Mouse (Mus musculus) stomach, embryonic 16.5 days (tissue): ENCODE measurements at regions not wholly inside any gene's neighbourhood (a gene's known extent, or its start where the extent isn't known, plus 50 kb on each side); places are given as distances from the start of the nearest gene placed in this dataset.

ENCODE experiments used
- ATAC-seq: fragments of 200-750 bp; cut with Nextera tagmentation; 2 replicates; pipeline ENCODE4 v1.8.0; 2017; ENCODE audit warnings: moderate number of reproducible peaks, moderate TSS enrichment; ENCODE audit not compliant: insufficient read depth, low FRiP score
- H3K27ac ChIP-seq: fragments of 300-500 bp; sonication (generic); 2 replicates; pipeline ENCODE4 v1.5.1; 2014; ENCODE audit warnings: low read length
- H3K27me3 ChIP-seq: fragments of 300-500 bp; sonication (generic); 2 replicates; pipeline ENCODE4 v1.6.1; 2014; ENCODE audit warnings: low read length, control low read depth, mixed read lengths; ENCODE audit not compliant: control insufficient read depth, insufficient read depth
- H3K36me3 ChIP-seq: fragments of 300-500 bp; sonication (generic); 2 replicates; pipeline ENCODE4 v1.6.1; 2014; ENCODE audit warnings: low read length; ENCODE audit not compliant: control insufficient read depth, insufficient read depth
- H3K4me1 ChIP-seq: fragments of 300-500 bp; sonication (generic); 2 replicates; pipeline ENCODE4 v1.6.1; 2014; ENCODE audit warnings: low read length, control low read depth, mixed read lengths; ENCODE audit not compliant: control insufficient read depth, insufficient read depth
- H3K4me2 ChIP-seq: fragments of 300-500 bp; sonication (generic); 2 replicates; pipeline ENCODE4 v1.6.1; 2014; ENCODE audit warnings: low read depth, low read length, mixed read lengths
- H3K4me3 ChIP-seq: fragments of 300-500 bp; sonication (generic); replicated peaks from 2 replicates; pipeline ENCODE4 v1.5.1; 2014; ENCODE audit warnings: mild to moderate bottlenecking, low read length
- H3K9ac ChIP-seq: fragments of 300-500 bp; sonication (generic); 2 replicates; pipeline ENCODE4 v1.6.1; 2014; ENCODE audit warnings: low read length
- H3K9me3 ChIP-seq: fragments of 300-500 bp; sonication (generic); replicated peaks from 2 replicates; pipeline ENCODE4 v1.6.1; 2016; ENCODE audit warnings: low read length, control low read depth; ENCODE audit not compliant: control insufficient read depth
- WGBS: fragments of 180-500 bp; shearing (Covaris S2); extraction: QIAGEN DNeasy Blood & Tissue Kit; methylation state at CpG from one replicate; pipeline ENCODE4 v1.1.7; 2014; 5-methylcytosine and 5-hydroxymethylcytosine counted together

- ATAC-seq = no peak
- no peak overlapping the region for H3K27ac ChIP-seq
- H3K27me3 ChIP-seq = no peaks in the 10 kb centered on the region
- no peaks in the 10 kb centered on the region for H3K36me3 ChIP-seq
- H3K9ac ChIP-seq = no peak overlapping the region
- no peak overlapping the region for H3K4me3 ChIP-seq
- H3K4me2 ChIP-seq = no peak overlapping the region
- no peaks in the 10 kb centered on the region for H3K9me3 ChIP-seq
- no peaks in the 10 kb centered on the region for H3K4me1 ChIP-seq
- 48% methylated on average over 2 of the region's 2 CpGs for WGBS
These were observed 1568.2 kb downstream of the Efnb2 start for GRCm38 (mm10) chr8:7092831-7093230.

GRCm38 (mm10) chr8:7088123-7088522 lies 1572.9 kb downstream of the Efnb2 start:
- no peaks in the 10 kb centered on the region for H3K9me3 ChIP-seq
- ATAC-seq = no peak
- no peak overlapping the region for H3K4me2 ChIP-seq
- H3K4me3 ChIP-seq = no peak overlapping the region
- no peak overlapping the region for H3K9ac ChIP-seq
- H3K27ac ChIP-seq = no peak overlapping the region
- WGBS = 52% methylated on average over 2 of the region's 2 CpGs
- no peaks in the 10 kb centered on the region for H3K4me1 ChIP-seq
- no peaks in the 10 kb centered on the region for H3K27me3 ChIP-seq
- H3K36me3 ChIP-seq = no peaks in the 10 kb centered on the region

DNA sequence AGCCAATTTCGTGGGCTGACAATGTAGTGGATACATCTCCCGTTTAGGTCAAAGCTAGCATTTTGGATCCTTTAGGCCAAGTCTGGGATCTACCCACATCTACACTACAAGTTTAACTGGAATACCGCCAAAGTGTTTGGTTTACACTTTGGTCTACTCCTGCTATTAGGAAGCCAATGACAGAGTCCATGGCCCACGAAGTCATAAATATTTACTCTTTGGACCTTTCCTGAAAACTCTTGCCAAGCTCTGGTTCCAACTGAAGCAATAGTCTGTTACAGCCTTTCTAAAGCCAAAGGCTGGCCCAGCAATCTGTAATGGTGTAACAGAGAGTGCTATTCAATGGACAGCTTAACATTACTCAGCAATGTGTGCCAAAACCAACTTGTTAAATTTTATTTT lies 1600.8 kb downstream of the Efnb2 start:
- Histone ChIP-seq H3K27me3 (no peaks in the 10 kb centered on the region), H3K9ac (no peak overlapping the region), H3K36me3 (no peaks in the 10 kb centered on the region), H3K4me2 (no peak overlapping the region), H3K9me3 (no peaks in the 10 kb centered on the region), H3K4me1 (no peaks in the 10 kb centered on the region), H3K4me3 (no peak overlapping the region), H3K27ac (no peak overlapping the region; the same call in 1 of the 2 replicates)
- 41% methylated on average over 4 of the region's 4 CpGs for WGBS
- ATAC-seq = peak; percentile 82

DNA sequence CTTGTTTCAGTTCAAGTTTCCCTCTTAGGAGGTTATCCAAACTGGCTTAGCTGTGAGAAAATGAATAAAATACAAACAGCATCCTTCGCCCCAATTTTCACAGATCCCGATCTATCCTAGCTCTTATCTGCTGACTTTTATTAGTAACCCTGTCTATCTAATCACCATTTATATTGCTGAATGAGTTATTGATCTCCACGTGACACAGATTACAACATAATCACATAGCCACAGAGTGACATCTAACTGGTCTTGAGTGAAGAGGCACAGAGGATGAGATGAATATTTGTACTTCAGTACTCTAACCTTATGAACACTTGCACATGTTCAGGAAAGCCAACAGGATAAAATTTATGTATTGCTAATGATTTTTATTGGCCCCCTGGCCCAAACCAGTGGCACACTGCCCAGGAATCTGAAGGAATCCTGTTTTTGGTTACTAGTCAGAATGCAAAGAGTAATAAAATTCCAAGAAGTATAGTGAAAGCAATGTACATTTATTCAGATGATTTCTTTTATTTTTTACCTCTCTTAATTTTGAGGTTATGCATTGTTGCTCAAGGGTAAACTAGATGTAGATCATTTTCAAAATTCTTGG lies 1634.7 kb downstream of the Efnb2 start:
- Histone ChIP-seq H3K36me3 (no peaks in the 10 kb centered on the region), H3K9me3 (no peaks in the 10 kb centered on the region), H3K27ac (no peak overlapping the region), H3K4me1 (no peaks in the 10 kb centered on the region), H3K27me3 (no peaks in the 10 kb centered on the region), H3K4me2 (no peak overlapping the region), H3K4me3 (no peak overlapping the region), H3K9ac (no peak overlapping the region)
- ATAC-seq = no peak
- 68% methylated on average over 3 of the region's 3 CpGs for WGBS

DNA sequence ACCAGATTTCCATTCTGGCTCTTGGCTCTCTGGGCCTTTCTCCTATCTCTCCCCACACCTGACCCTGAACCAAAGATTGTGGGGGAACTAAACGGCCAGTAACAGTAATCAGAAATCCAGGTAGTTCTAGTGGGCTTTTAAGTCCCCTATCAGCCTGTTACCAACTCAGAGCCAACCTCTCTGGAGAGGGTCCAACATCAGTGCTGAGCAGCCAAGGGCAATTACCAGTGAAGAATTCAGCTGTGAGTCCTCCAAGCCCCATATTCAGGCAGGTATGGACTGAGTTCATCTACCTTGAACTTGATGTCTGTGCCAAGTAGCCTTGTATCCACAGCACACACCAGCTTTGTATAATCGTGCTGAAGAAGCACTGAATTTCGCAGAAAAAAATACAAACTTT lies 1636.7 kb downstream of the Efnb2 start:
- 77% methylated on average over 3 of the region's 3 CpGs for WGBS
- no peak overlapping the region for H3K27ac ChIP-seq
- ATAC-seq = no peak
- no peaks in the 10 kb centered on the region for H3K36me3 ChIP-seq
- no peak overlapping the region for H3K4me3 ChIP-seq
- no peaks in the 10 kb centered on the region for H3K27me3 ChIP-seq
- H3K9ac ChIP-seq = no peak overlapping the region
- H3K9me3 ChIP-seq = no peaks in the 10 kb centered on the region
- H3K4me2 ChIP-seq = no peak overlapping the region
- no peaks in the 10 kb centered on the region for H3K4me1 ChIP-seq

- no peak overlapping the region for H3K27ac ChIP-seq
- ATAC-seq = no peak
These were observed 1649.2 kb downstream of the Efnb2 start for GRCm38 (mm10) chr8:7011881-7012280.

DNA sequence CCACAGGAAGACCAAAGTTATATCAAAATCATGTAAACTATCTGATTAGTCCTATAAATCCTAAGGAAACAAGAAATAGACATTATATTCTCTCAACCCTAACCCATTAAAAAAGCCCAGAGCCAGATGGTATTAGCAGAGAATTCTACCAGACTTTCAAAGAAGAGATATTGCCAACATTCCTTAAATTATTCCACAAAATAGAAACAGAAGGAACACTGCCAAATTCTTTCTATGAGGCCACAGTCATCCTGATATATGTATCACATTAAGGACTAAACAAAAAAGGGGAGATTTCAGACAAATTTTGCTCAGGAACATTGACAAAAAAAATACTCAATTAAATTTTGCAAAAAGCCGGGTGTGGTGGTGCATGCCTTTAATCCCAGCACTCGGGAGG lies 1669.5 kb downstream of the Efnb2 start:
- 75% methylated on average over 2 of the region's 2 CpGs for WGBS

More at GRCm38 (mm10) chr8:7011881-7012280, 1649.2 kb downstream of the Efnb2 start:
- no peaks in the 10 kb centered on the region for H3K36me3 ChIP-seq
- 58% methylated on average over 5 of the region's 5 CpGs for WGBS
- no peaks in the 10 kb centered on the region for H3K27me3 ChIP-seq
- H3K4me2 ChIP-seq = no peak overlapping the region
- no peaks in the 10 kb centered on the region for H3K4me1 ChIP-seq
- no peaks in the 10 kb centered on the region for H3K9me3 ChIP-seq
- H3K9ac ChIP-seq = no peak overlapping the region
- H3K4me3 ChIP-seq = no peak overlapping the region

DNA sequence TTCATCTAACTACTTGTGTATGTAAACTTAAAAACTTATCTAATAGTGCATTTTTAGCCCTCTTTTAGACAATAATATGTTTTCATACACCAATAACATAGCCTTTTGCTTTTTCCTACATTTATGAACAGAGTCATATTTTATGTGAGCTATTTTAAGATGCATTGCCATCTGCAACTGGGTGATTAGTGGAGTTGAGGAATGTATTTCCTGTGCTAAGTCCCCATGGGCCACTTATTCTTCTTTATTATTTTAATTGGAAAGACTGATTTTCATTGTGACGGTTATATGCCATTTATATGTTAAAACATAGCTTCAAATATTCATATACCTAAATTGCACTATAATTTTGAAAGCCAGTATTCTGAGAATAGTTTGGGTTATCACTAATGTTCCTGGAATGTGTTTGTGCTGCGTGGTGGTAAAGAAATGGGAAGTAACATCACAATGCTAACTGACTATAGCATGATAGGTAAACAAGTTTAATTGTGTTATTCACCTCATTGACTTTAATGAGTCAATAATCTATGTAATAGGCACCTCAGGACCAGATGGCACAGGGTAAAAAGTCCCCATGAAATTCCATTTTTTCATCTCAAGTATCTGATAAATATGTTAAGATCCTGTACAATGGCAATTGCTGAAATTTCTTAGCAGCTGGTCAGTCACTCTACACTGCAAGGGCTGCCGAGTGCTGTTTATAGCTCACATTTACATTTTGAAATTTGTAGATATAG lies 1671.5 kb downstream of the Efnb2 start:
- no peaks in the 10 kb centered on the region for H3K36me3 ChIP-seq
- no peak overlapping the region for H3K4me3 ChIP-seq
- H3K9me3 ChIP-seq = no peaks in the 10 kb centered on the region
- H3K9ac ChIP-seq = no peak overlapping the region
- ATAC-seq = no peak
- H3K27ac ChIP-seq = no peak overlapping the region
- H3K27me3 ChIP-seq = no peaks in the 10 kb centered on the region
- H3K4me2 ChIP-seq = no peak overlapping the region
- 72% methylated on average over 3 of the region's 3 CpGs for WGBS
- H3K4me1 ChIP-seq = no peaks in the 10 kb centered on the region

More for the DNA sequence above, 1669.5 kb downstream of the Efnb2 start:
- no peak overlapping the region for H3K4me2 ChIP-seq
- no peak overlapping the region for H3K27ac ChIP-seq
- H3K9ac ChIP-seq = no peak overlapping the region
- H3K9me3 ChIP-seq = no peaks in the 10 kb centered on the region
- H3K27me3 ChIP-seq = no peaks in the 10 kb centered on the region
- H3K4me1 ChIP-seq = no peaks in the 10 kb centered on the region
- H3K4me3 ChIP-seq = no peak overlapping the region
- no peak for ATAC-seq
- no peaks in the 10 kb centered on the region for H3K36me3 ChIP-seq

GRCm38 (mm10) chr8:6973961-6974360 lies 1687.1 kb downstream of the Efnb2 start:
- Histone ChIP-seq H3K27ac (no peak overlapping the region), H3K27me3 (no peaks in the 10 kb centered on the region), H3K9me3 (no peaks in the 10 kb centered on the region), H3K36me3 (no peaks in the 10 kb centered on the region), H3K9ac (no peak overlapping the region), H3K4me3 (no peak overlapping the region), H3K4me1 (no peaks in the 10 kb centered on the region), H3K4me2 (no peak overlapping the region)
- ATAC-seq = no peak
